Comparison of ENCODE assay signal across 10 mouse cellular contexts in the genomic region with DNA sequence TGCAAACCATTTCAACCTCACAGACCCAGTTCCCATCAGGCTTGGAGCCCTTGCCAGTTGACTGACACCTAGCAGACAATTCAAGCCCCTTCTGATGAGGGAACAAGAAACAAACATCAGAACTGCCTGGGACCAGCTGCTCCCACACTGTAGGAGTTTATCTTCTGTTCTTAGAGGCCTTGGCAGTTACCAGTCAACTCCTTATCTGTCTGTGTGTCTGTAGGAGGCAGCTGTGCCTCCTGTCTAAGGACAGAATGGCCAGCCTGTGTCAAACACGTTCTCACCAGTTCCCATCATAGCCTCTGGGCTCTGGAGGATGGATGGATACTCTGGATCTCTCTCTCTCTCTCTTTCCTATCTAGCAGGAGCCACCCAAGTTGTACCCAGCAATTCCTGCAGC. TPM values are rescaled to one million over a fixed set of nuclear protein-coding genes. Genes with fewer than 3 reads are reported as not detected.
"Had no signal": no experiment of that assay in that cellular context is flagged by ENCODE, and none has a peak within 500 bp of the region (broad histone marks: within the 10 kb centered on the region; RNA-seq: fewer than 3 reads in every experiment).

No protein-coding gene starts in this region.

RNA-seq across cellular contexts. Expression of gene Dnmt3c, which starts 21.1 kb away (rescaled TPM):
- total RNA-seq: liver, adult 2 months; megakaryocyte, adult 5-6 weeks; midbrain, postnatal 0 days; monocyte, adult 5-6 weeks; neutrophil, adult 5-6 weeks had no signal
- polyA plus RNA-seq: liver, adult 2 months; lung, embryonic 15.5 days; midbrain, embryonic 11.5 days; midbrain, embryonic 15.5 days; midbrain, postnatal 0 days; neural tube, embryonic 14.5 days; thymus, postnatal 0 days had no signal
